Mouse (Mus musculus) gonadal fat pad, adult 2 months (tissue): Measurements from ENCODE around the gene Chd2. TPM values are rescaled to one million over a fixed set of nuclear protein-coding genes. Genes with fewer than 3 reads are reported as not detected.
"Not testable (repeated sequence)": the region's sequence is repeated elsewhere in the genome, so short reads cannot be mapped to it uniquely, and the experiment has no call there.

Experiments
- DNase-seq: peaks from one replicate; pipeline ENCODE4 v3.0.0-alpha.2; 2012; ENCODE audit warnings: low read depth
- polyA plus RNA-seq: library from polyadenylated mRNA; depleted of rRNA; stranded (reverse); fragments of >200 nt; gene quantifications from 2 replicates; pipeline ENCODE4 v1.2.3, GENCODE M21; 2012

Gene Chd2
- polyA plus RNA-seq, 1 experiment, result 32.7 TPM

DNA sequence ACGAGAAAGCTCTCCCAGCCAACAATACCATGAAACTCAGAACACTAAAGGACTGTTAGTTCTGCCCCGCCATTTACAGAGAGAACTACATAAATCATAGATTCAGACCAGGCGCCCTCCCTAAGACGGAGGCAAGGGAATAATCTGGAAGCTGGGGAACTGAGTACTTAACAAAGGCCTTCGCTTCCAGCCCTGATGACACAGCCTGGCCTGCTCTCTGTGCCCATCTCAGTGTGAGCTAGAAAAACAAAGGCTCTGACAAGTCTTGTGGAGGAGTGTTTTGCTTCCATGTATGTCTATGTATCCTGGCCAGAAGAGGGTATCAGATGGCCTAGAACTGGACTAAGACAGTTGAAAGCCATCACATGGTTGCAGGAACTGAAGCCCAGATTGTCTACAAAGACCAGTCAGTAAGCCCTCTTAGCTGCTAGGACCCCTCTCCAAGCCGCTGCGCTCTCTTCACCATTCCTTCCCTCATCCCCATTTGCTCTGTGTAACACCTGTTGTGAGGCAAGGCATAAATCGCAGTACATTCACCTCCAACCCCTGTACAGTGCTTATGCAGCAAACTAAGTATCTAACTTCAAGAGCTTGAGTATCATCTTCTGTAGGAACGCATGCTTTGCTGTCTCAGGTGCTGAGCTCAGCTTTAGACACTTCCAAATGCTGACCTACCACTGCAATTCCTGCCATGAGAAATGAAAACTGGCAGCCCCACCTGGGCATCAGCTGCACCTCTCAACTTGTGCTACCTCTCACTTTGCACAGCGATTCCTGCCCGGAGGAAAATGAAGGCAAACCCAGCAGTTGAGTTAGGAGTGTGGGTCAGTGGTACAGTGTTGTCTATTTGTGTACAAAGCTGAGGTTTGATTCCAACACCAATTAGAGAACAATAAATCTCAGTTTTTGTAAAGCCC, 20.1 kb downstream of the Chd2 start:
- DNase-seq, result no peak

- no peak for DNase-seq
Observed at GRCm38 (mm10) chr7:73520231-73520630, 21.4 kb downstream of the Chd2 start.

DNA sequence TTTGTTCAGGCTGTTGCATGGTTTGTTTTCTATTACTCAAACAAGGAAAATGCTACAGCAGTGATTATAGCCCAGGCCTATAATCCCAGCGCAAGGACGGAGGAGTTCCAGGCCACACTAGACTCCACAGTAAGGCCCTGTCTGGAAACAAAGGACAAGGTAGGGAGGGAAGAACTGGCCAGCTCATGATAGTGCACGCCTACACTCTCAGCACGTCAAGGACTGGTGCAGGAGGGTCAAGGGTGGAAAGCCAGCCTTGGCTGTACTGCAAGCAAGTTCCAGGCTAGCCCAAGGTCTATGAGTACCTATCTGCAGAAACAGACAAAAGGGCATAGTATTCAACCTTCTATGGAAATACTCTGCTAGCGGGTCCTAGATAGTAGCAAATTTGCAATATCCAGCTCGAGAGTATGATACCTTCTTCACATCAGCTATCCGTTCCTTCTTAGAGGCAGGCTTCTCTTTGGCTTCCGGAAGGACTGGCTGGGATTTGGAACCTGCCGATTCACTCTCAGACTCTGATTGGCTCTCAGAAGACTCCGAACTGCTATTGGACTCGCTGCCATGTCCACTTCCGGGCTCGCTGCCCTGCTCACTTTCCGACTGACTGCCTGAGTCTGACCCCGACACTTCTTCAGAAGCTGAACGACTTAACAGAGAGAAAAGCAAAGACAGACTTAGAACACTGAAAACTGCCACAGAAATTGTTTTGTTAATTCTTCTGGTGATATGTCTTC, 22.4 kb downstream of the Chd2 start:
- DNase-seq, result no peak

- DNase-seq, result not testable (repeated sequence)
Observed at GRCm38 (mm10) chr7:73518373-73518980, 23.2 kb downstream of the Chd2 start.

GRCm38 (mm10) chr7:73517432-73518054, 24.1 kb downstream of the Chd2 start:
- no peak for DNase-seq

DNA sequence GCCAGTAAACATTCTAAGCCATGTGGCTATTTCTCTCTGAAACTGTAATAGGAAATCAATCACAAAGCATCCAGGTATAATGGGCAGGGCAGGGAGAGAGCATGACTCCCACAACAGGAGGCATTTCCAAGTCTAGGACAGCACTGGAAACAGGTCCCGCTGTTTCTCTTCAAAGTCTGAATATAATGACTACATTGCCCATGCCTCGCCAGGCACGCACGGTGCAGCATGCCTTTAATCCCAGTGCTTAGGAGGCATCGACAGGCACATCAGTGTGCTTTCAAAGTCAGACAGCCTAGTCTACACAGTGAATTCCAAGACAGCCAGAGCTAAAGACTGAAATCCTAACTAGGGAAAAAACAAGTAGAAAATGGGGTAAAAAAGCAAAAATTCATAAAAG, 24.8 kb downstream of the Chd2 start:
- DNase-seq, result no peak

DNA sequence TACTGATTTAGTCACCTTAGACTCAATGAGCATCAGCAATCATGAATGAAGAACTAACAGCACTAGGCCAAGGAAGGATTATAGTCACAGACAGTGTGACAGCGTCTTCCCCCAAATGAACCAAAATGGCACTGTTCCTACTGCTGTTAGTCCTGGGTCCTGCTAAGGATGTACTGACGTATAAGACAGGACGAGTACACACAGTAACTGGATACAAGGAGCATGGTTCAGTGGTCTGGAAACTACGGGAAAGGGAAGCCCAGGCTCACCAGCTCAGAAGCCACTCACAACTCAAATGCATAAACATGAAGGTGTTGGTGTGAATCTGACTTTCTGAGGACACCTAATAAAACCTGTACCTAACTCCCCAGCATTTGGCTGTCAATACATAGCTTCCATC, 27.1 kb downstream of the Chd2 start:
- no peak for DNase-seq

GRCm38 (mm10) chr7:73512422-73512821, 29.2 kb downstream of the Chd2 start:
- DNase-seq, result no peak

GRCm38 (mm10) chr7:73508688-73509087, 32.9 kb downstream of the Chd2 start:
- no peak for DNase-seq

GRCm38 (mm10) chr7:73507491-73507890, 34.1 kb downstream of the Chd2 start:
- DNase-seq, result no peak

- DNase-seq, result no peak
Observed at GRCm38 (mm10) chr7:73506852-73507251, 34.8 kb downstream of the Chd2 start.

DNA sequence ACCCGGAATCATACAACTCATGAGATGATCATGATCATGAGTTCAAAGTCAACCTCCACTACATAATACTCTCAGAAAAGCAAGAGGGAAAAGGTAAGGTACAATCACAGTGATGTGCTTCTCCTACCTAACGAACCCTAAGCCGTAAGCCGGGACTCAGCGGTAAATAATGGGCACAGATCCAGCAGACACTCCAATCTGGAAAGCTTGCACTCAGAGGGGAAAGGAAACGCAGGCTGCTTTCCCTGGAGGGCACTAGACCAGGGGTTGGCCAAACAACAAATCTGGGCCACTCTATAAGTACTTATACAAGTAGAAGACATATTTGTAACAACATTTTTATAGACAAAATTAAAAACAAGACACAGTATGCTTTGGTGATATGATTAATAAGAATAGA, 36.4 kb downstream of the Chd2 start:
- no peak for DNase-seq

GRCm38 (mm10) chr7:73498200-73498599, 43.4 kb downstream of the Chd2 start:
- no peak for DNase-seq

DNA sequence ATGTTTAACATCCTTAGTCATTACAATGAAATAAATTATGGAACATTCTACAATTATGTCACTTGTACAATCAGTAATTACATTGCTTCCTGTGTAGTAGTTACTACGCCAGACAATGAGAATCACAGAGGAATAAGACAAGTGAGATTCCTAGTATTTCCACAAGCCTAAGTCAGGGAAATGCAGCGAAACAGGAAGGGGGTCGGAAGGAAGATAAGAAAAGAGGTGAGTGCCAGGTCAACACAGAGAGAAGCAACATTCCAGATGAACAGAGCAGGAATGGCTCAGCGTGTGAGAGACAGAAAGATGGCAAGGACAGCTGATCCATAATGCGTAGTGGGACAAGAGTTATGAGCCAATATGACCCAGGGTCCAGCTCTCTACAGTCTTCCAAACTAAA, 52.4 kb downstream of the Chd2 start:
- DNase-seq, result no peak

DNA sequence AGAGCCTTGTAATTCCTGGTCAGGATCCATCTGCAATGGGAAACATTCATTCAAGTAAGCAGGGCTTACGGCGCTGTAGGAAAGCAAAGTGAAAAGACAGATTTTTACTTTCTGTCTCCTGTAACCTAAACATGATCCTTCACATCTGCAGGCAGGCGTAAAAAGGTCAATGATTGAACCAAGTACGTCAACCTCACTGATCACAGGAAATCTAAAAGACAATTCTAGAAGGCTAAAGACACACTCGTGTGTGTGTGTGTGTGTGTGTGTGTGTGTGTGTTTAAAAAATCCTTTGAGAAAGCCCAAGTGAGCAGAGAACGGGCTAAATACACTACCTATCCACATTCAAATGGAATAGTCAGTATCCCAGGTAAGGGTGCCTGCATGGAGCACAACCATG, 60.5 kb downstream of the Chd2 start:
- no peak for DNase-seq

- no peak for DNase-seq
Observed at GRCm38 (mm10) chr7:73479506-73479905, 62.1 kb downstream of the Chd2 start.

- no peak for DNase-seq
Observed at GRCm38 (mm10) chr7:73478157-73479058, 63.2 kb downstream of the Chd2 start.

DNA sequence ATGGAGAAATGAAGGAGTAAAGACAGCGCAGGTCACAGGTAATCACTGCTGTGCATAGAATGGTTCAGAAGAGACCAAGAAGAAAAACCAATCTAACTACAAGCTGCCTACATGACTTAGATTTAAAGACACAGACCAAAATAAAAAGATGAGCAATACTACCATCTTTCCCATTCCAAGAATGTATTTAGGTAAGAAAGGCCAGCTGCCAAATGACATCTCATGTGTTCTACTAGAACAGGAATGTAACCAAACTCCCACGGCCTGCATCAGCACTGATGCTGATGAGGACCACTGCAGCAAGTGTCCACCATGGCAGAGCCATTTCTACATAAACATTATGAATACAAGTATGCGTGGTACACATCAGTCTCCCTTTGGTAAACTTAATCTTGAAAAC, 73.9 kb downstream of the Chd2 start:
- no peak for DNase-seq

GRCm38 (mm10) chr7:73463546-73463945, 78.1 kb downstream of the Chd2 start:
- DNase-seq, result no peak

DNA sequence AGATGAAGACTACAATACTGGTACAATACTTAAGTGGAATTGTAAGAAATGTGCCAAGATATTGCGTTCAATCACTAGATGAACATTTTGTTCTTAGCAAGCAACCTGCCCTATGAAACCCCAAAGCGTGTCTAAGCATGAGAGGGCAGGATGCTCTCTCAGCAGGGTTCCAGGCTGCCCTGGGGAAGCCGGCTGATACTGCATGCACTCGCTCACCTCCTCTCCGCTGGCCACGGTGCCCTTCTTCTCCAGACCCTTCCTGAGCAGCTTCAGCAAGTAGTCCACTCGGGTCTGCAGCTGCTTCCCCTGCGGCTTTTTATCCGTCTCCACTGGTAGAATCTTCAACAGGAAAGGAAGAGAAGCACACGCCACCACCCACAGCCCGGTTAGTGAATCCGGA, 87.5 kb downstream of the Chd2 start:
- no peak for DNase-seq

- no peak for DNase-seq
Observed at GRCm38 (mm10) chr7:73452187-73452808, 89.3 kb downstream of the Chd2 start.
